Mouse (Mus musculus) lung, postnatal 25 days (tissue): Measurements from ENCODE around the gene Fgfrl1.

ENCODE experiments used
- DNase-seq: peaks from one replicate; pipeline ENCODE4 v3.0.0; 2022; ENCODE audit warnings: low spot score

Fgfrl1 gene

DNA sequence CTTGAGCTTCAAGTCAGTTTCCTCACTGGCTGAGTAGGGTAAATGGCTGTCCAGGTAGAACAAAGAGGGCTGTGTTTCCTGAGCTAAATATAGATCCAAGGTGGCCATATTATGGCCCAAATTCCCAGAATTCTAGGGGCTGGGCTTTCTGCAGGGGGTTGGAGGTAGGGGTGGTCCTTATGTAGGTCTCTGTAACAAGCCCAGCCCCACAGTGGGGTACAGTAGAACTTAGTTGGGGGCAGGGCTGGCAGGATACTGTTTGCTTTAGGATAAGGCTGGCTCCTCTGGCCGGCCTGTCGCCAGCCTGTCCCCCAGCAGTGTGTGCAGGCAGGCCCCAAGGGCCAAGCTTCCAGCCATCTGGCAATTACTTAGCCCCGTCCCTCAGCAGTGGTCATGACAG, 8.2 kb downstream of the Fgfrl1 start:
- DNase-seq: no peak

GRCm38 (mm10) chr5:108701341-108702021, 9.3 kb downstream of the Fgfrl1 start:
- DNase-seq: no peak

DNA sequence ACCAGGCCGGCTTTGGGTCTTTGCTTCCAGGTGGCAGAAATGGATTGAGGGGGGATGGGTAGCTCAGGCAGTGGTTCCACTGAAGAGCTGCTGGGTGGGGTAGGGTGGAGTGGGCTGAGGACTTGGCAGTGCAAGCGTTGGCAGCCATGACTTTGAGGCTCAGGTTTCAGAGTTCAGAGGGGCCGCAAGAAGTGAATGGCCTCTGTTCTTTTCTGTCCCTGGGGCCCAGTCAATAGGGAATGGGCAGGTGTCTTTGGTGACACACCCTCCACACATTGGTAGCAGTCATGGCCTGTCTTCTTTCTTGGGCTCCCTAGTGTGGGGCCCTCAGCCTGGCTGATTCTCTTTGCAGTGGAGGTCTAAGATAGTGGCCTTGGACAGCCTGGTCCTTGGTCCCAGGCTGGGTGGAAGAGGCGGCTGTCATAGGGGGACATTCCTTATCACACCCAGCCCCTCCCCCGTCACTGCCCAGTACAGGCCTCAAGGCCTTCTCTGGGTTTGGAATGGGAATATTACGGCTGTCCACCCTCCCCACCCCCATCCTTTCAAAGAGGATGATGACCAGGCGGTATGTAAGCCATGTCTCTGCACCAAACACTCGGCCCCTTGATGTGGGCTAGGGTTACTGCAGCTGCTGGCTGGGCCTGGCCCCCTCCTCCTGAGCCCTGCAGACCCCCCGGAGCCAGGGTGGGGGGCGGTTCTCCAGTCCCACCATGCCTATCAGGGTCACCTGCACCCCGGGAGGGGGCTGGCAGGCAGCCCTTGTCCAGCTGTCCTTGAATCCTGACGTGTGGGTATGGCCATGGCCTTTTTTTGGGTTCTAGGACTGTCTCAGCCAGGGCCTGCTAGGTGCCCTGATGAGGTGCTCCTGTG, 11.8 kb downstream of the Fgfrl1 start:
- no peak for DNase-seq

- DNase-seq: no peak
Observed at GRCm38 (mm10) chr5:108707758-108708157, 15.6 kb downstream of the Fgfrl1 start.

DNA sequence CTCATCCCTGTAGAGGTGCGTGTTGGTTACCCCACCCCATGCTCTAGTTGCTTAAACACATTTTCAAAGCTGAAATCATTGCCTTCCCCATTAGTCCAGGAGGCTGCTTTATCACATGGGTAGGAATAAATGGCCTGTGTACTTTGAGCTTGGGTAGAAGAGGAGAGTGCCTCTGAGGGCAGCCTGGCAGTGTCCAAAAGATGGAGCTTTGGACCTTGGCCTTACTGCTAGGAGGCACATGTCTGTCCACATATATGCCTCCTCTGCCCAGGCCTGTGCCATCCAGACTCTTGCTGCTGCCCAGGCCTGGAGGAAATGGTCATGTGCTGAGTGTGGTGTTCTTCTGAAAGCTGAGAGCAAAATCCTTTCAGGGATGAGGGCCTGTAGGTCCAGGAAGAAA, 16.2 kb downstream of the Fgfrl1 start:
- DNase-seq: no peak

DNA sequence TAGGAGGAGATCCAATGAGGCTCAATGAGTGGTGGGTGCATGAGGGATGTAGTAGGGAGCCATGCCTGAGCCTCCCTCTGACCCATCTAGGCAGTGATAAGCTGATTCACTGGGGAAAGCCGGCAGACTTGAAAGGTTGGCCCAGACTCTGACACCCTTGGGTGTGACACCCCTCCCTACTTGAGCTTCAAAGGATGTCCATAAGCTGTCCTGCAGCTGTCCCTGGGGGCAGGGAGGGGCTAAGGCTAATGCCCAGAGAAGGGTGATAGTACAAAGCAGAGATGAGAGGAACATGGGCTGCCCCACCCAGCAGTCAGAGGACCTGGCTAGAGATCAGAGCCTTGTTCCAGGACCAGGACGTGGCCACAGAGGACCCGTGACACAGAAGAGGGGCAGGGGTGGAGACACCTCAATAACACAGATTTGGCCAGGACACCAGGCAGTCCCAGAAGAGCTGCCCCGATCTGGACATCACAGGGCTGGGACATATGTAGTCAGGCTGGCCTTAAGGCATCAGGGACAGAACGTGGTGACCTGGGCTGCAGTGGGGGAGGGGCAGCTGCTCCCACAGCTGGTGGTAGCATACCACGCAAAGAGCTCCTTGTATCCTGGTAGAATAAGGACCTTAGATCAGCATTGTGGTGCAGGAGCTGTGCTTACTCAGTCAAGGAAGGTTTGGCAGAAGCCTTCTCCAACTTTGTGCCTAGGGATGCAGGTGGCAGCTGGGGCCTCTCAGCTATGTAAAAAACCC, 17.0 kb downstream of the Fgfrl1 start:
- DNase-seq: no peak

GRCm38 (mm10) chr5:108711968-108712367, 19.8 kb downstream of the Fgfrl1 start:
- no peak for DNase-seq

- DNase-seq: no peak
Observed at GRCm38 (mm10) chr5:108713096-108713495, 20.9 kb downstream of the Fgfrl1 start.

GRCm38 (mm10) chr5:108713691-108714090, 21.5 kb downstream of the Fgfrl1 start:
- no peak for DNase-seq

- peak; percentile 32 for DNase-seq
Observed at GRCm38 (mm10) chr5:108714149-108714548, 22.0 kb downstream of the Fgfrl1 start.

GRCm38 (mm10) chr5:108715974-108716373, 23.8 kb downstream of the Fgfrl1 start:
- DNase-seq: no peak

- no peak for DNase-seq
Observed at GRCm38 (mm10) chr5:108718051-108718450, 25.9 kb downstream of the Fgfrl1 start.

GRCm38 (mm10) chr5:108719761-108720160, 27.6 kb downstream of the Fgfrl1 start:
- DNase-seq: no peak

GRCm38 (mm10) chr5:108724006-108724405, 31.8 kb downstream of the Fgfrl1 start:
- DNase-seq: no peak

GRCm38 (mm10) chr5:108726557-108727248, 34.5 kb downstream of the Fgfrl1 start:
- DNase-seq: peak; percentile 71

- DNase-seq: no peak
Observed at GRCm38 (mm10) chr5:108727425-108727824, 35.2 kb downstream of the Fgfrl1 start.

DNA sequence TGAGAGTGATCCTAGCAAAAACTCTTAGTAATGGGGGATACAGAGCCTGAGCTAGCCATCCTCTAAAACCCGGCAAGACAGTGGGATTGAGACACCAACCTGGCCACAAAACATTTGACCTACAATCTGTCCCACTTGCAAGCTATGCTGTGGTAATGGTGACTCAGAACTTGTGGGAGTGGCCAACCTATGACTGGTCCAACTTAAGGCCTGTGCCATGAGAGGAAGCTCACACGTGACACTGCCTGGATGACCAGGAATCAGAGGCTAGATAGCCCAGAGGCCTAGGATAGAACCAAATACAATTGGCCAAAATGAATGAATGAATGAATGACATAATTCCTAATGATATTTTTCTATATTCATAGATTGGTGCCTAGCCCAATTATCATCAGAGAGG, 49.7 kb downstream of the Fgfrl1 start:
- no peak for DNase-seq

DNA sequence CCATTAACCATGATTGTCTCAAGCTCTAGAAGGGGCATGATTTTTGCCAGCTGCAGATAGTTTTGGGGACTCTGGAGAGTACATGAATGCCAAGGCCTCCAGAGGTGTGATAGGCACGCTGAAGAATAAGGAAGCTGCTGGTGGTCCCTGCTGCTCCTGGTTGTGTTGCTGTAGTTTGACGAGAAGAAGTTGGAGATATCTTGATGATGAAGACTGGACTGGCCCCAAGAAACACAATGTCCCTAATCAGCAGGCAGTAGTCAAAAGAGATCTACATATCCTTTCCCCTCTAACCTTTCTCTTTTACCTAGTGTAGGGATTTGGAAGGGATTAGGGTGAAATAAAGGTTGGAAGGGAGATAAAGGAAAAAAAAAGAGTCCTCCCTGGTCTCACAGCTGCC, 50.4 kb downstream of the Fgfrl1 start:
- no peak for DNase-seq

- DNase-seq: no peak
Observed at GRCm38 (mm10) chr5:108743856-108744255, 51.7 kb downstream of the Fgfrl1 start.

- no peak for DNase-seq
Observed at GRCm38 (mm10) chr5:108744629-108745028, 52.4 kb downstream of the Fgfrl1 start.

DNA sequence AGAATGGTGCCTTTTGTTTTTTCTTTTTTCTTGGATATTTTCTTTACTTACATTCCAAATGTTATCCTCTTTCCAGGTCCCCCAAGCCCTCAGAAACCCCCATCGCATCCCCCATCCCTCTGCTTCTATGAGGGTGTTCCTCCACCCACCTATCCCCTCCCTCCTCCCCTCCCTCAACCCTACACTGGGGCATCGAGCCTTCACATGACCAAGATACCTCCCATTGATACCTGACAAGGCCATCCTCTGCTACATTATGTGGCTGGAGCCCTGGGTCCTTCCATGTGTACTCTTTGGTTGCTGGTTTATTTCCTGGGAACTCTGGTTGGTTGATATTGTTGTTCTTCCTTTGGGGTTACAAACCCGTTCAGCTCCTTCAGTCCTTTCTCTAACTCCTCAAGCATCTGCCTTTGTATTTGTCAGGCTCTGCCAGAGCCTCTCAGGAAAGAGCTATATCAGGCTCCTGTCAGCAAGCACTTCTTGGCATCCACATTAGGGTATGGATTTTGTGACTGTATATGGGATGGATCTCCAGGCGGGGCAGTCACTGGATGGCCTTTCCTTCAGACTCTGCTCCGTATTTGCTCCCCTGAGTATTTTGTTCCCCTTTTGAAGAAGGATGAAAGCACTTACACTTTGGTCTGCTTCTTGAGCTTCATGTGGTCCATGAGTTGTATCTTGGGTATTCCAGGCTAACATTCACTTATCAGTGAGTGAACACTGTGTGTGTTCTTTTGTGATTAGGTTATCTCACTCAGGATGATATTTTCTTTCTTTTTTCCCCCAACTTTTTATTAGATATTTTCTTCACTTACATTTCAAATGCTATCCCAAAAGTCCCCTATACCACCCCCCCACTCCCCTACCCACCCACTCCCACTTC, 58.4 kb downstream of the Fgfrl1 start:
- DNase-seq: no peak
